Mouse (Mus musculus) heart, embryonic 11.5 days (tissue): Measurements from ENCODE around the gene Zfp523. TPM values are rescaled to one million over a fixed set of nuclear protein-coding genes. Genes with fewer than 3 reads are reported as not detected.

Experiments
- ATAC-seq: fragments of 200-750 bp; cut with Nextera tagmentation; replicated peaks from 2 replicates; pipeline ENCODE4 v1.8.0; 2017; ENCODE audit warnings: moderate library complexity; ENCODE audit not compliant: insufficient number of reproducible peaks, low FRiP score, low TSS enrichment
- H3K27ac ChIP-seq: fragments of 300-500 bp; sonication (generic); 2 replicates; pipeline ENCODE4 v1.5.1; 2014; ENCODE audit warnings: mild to moderate bottlenecking, low read depth, low read length
- H3K27me3 ChIP-seq: fragments of 300-500 bp; sonication (generic); 2 replicates; pipeline ENCODE4 v1.6.1; 2014; ENCODE audit warnings: mild to moderate bottlenecking, low read length, mixed read lengths; ENCODE audit not compliant: control insufficient read depth, insufficient read depth
- H3K36me3 ChIP-seq: fragments of 300-500 bp; sonication (generic); 2 replicates; pipeline ENCODE4 v1.6.1; 2014; ENCODE audit warnings: mild to moderate bottlenecking, low read length, moderate library complexity, mixed read lengths; ENCODE audit not compliant: control insufficient read depth, insufficient read depth
- H3K4me1 ChIP-seq: fragments of 300-500 bp; sonication (generic); 2 replicates; pipeline ENCODE4 v1.6.1; 2014; ENCODE audit warnings: low read length; ENCODE audit not compliant: control insufficient read depth, insufficient read depth
- H3K4me2 ChIP-seq: fragments of 300-500 bp; sonication (generic); 2 replicates; pipeline ENCODE4 v1.6.1; 2014; ENCODE audit warnings: mild to moderate bottlenecking, moderate library complexity
- H3K4me3 ChIP-seq: fragments of 300-500 bp; sonication (generic); 2 replicates; pipeline ENCODE4 v1.5.1; 2014; ENCODE audit warnings: low read depth, low read length
- H3K9ac ChIP-seq: fragments of 300-500 bp; sonication (generic); 2 replicates; pipeline ENCODE4 v1.6.1; 2014; ENCODE audit warnings: mild to moderate bottlenecking, low read depth, low read length, moderate library complexity
- H3K9me3 ChIP-seq: fragments of 300-500 bp; sonication (generic); replicated peaks from 2 replicates; pipeline ENCODE4 v1.6.1; 2016; ENCODE audit warnings: low read length; ENCODE audit not compliant: control insufficient read depth
- WGBS: fragments of 180-500 bp; shearing (Covaris S2); extraction: QIAGEN DNeasy Blood & Tissue Kit; methylation state at CpG from one replicate; pipeline ENCODE4 v1.1.7; 2014; ENCODE audit not compliant: insufficient replicate concordance; 5-methylcytosine and 5-hydroxymethylcytosine counted together
- polyA plus RNA-seq: library from polyadenylated mRNA; unstranded; fragments of >200 nt; fragmentation: Nextera tagmentation; extraction: Ambion mirVana; gene quantifications from 2 replicates; pipeline ENCODE4 v1.2.1, GENCODE M21; 2014

Zfp523 gene
- 19.5 and 21.0 TPM in 2 replicates for polyA plus RNA-seq

- peak; percentile 73 for ATAC-seq
- Histone ChIP-seq H3K27ac (peak within 1 kb of the TSS; percentile 93), H3K4me1 (peaks cover 48% of the 10 kb centered on the region), H3K9me3 (no peaks in the 10 kb centered on the region), H3K9ac (peak within 1 kb of the TSS; percentile 93), H3K36me3 (no peaks in the 10 kb centered on the region), H3K4me3 (peak within 1 kb of the TSS; percentile 81), H3K4me2 (peak within 1 kb of the TSS; percentile 90), H3K27me3 (no peaks in the 10 kb centered on the region)
- WGBS, result under 1% methylated on average over 57 of the region's 82 CpGs
Observed at GRCm38 (mm10) chr17:28176775-28177539, at the start of gene Zfp523. TSS of gene Zfp523 (plus strand) at chr17:28177129.

DNA sequence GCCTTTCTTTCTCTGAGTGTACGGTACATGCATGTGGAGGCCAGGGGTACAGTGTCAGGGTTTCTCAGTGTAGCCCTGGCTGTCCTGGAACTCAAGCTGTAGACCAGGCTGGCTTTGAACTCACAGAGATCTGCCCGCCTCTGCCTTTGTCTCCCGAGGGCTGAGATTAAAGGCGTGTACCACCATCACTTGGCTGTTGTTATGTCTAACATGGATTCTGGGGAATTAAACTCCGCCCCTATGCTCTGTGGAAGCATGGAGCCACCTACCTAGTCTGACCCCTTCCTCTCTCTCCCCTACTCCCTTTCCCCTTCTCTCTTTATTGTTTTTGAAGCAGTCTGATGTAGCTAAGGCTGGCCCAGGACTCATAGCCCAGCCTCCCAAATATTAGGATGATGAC lies 47.1 kb upstream of the Zfp523 start:
- Histone ChIP-seq H3K4me2 (no peak overlapping the region), H3K27me3 (0 out of 2 replicates have a peak, but pooled peaks cover 3% of the 10 kb centered on the region), H3K4me1 (no peaks in the 10 kb centered on the region), H3K4me3 (no peak overlapping the region), H3K27ac (no peak overlapping the region), H3K9ac (no peak overlapping the region), H3K9me3 (no peaks in the 10 kb centered on the region), H3K36me3 (no peaks in the 10 kb centered on the region)
- 76% methylated on average over 5 of the region's 5 CpGs for WGBS
- no peak for ATAC-seq

DNA sequence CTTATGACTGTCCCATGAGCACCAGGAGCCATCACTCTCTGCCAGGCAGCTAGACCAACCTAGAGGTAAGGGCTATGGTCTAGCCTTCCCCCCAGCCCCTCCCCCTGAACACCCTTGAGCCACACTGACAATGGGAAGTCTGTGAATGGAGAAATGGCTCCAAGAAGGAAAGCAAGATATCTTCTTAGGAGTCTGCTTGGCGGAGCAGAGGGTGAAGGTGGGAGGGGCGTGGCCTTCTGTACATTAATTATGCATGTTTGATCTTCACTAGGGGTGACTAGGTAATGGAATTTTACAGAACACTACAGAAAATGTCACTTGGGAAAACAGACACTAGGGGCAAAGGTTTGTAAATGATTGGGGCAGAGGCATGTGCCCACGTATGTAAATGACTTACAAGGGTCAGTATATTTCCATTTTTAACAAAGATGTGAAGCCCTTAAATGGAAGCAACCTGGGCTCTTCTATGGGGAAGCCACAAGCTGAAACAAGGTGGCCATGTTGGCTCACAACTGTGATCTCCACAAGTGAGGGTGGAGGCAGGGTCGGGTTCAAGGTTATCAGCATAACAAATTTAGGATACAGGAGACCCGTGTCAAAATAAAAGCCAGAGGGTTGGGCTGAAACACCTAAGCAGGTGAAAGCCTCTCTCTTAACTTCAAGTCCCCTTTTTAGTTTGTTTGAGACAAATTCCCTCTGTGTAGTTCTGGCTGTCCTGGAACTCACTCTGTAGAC lies 46.4 kb upstream of the Zfp523 start:
- no peaks in the 10 kb centered on the region for H3K36me3 ChIP-seq
- WGBS, result 61% methylated on average over 5 of the region's 5 CpGs
- H3K4me1 ChIP-seq, result no peaks in the 10 kb centered on the region
- no peak overlapping the region for H3K4me3 ChIP-seq
- H3K9ac ChIP-seq, result no peak overlapping the region
- H3K4me2 ChIP-seq, result no peak overlapping the region
- H3K27me3 ChIP-seq, result 0 out of 2 replicates have a peak, but pooled peaks cover 3% of the 10 kb centered on the region
- no peak overlapping the region for H3K27ac ChIP-seq
- no peak for ATAC-seq
- no peaks in the 10 kb centered on the region for H3K9me3 ChIP-seq

DNA sequence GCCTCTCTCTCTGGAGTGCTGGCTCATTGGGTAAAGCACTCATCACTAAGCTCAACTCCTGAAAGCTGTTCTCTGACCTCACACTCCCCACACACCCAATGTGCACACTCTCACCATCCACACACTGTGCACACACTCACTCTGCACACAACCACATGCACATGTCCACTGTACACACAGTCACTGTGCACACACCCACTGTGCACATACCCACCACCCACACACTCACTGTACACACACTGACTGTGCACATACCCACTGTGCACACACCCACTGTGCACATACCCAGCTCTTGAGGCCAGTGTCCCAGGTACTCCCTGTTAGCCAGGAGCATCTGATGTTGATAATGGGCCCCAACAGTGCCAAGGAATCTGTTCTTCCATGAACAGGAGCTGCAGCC lies 45.8 kb upstream of the Zfp523 start:
- H3K9me3 ChIP-seq, result no peaks in the 10 kb centered on the region
- no peak overlapping the region for H3K4me2 ChIP-seq
- ATAC-seq, result no peak
- H3K27me3 ChIP-seq, result 0 out of 2 replicates have a peak, but pooled peaks cover 3% of the 10 kb centered on the region
- H3K27ac ChIP-seq, result no peak overlapping the region
- H3K36me3 ChIP-seq, result no peaks in the 10 kb centered on the region
- peaks cover 2% of the 10 kb centered on the region for H3K4me1 ChIP-seq
- no peak overlapping the region for H3K4me3 ChIP-seq
- H3K9ac ChIP-seq, result no peak overlapping the region

DNA sequence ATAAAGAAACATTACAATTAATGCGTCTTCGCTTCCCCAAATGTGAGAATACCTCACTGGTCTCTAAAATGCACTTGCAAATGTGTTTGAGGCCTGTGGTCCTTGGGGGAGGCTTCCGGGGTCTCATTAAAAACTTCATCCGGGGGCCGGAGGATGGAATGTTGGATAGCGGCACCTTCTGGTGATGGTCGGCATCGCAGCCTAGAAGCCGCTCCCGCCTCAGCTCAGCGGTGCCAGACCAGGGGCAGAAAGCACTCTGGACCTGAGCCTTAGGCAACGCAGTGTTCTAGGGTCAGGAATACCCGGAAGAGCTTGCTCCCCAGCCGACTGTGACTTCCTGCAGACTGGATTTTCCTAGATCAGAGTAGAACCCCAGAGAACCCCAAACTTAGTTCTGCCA lies 43.7 kb upstream of the Zfp523 start:
- Histone ChIP-seq H3K36me3 (no peaks in the 10 kb centered on the region), H3K9me3 (no peaks in the 10 kb centered on the region), H3K4me2 (no peak overlapping the region), H3K4me1 (peaks cover 7% of the 10 kb centered on the region), H3K4me3 (no peak overlapping the region), H3K27me3 (0 out of 2 replicates have a peak, but pooled peaks cover 3% of the 10 kb centered on the region), H3K9ac (no peak overlapping the region), H3K27ac (no peak overlapping the region)
- 7% methylated on average over 14 of the region's 14 CpGs for WGBS
- no peak for ATAC-seq

- ATAC-seq, result no peak
- WGBS, result 57% methylated on average over 3 of the region's 3 CpGs
- Histone ChIP-seq H3K4me2 (no peak overlapping the region), H3K36me3 (no peaks in the 10 kb centered on the region), H3K4me3 (no peak overlapping the region), H3K27ac (no peak overlapping the region), H3K4me1 (peaks cover 7% of the 10 kb centered on the region), H3K9ac (no peak overlapping the region), H3K9me3 (no peaks in the 10 kb centered on the region), H3K27me3 (peaks cover 15% of the 10 kb centered on the region)
Observed at GRCm38 (mm10) chr17:28135496-28135895, 41.4 kb upstream of the Zfp523 start.

GRCm38 (mm10) chr17:28136266-28136665 lies 40.7 kb upstream of the Zfp523 start:
- Histone ChIP-seq H3K4me1 (peaks cover 9% of the 10 kb centered on the region), H3K9me3 (no peaks in the 10 kb centered on the region), H3K4me2 (no peak overlapping the region), H3K36me3 (no peaks in the 10 kb centered on the region), H3K27ac (no peak overlapping the region), H3K4me3 (no peak overlapping the region), H3K27me3 (peaks cover 22% of the 10 kb centered on the region), H3K9ac (no peak overlapping the region)
- ATAC-seq, result no peak
- WGBS, result 10% methylated on average over 5 of the region's 5 CpGs

DNA sequence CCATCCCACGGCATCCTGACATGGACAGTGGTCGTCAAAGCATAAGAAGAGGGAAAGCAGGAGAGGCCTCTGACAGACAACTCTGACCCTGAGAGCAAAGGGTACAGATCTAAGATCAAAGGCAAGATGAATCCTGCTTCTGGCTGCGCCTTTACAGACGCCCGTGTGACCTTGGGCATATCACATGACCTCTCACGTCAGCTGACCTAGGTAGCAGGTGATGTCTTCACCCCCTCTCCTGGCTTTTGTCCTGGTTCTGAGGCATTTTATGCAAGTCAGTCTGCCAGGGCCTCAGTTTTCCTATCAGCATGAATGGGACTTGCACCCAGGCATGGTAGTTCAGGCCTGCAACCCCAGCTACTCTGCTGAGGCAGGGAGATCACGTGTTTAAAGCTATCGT lies 38.9 kb upstream of the Zfp523 start:
- Histone ChIP-seq H3K4me1 (peaks cover 15% of the 10 kb centered on the region), H3K27me3 (peaks cover 39% of the 10 kb centered on the region), H3K4me2 (no peak overlapping the region), H3K9ac (no peak overlapping the region), H3K9me3 (no peaks in the 10 kb centered on the region), H3K36me3 (no peaks in the 10 kb centered on the region), H3K4me3 (no peak overlapping the region), H3K27ac (no peak overlapping the region)
- ATAC-seq, result no peak
- 80% methylated on average over 8 of the region's 8 CpGs for WGBS
